Mouse (Mus musculus): ENCODE measurements around the gene Ppard. TPM values are rescaled to one million over a fixed set of nuclear protein-coding genes. Genes with fewer than 3 reads are reported as not detected.

Ppard gene
- total RNA-seq, 1 experiment from 2014 or later: 3.1 TPM

- no peak for ATAC-seq (replicated peaks; ENCODE audit: low read depth, poor library complexity, severe bottlenecking)
These were observed 19.8 kb downstream of the Ppard start for GRCm38 (mm10) chr17:28252281-28252648.

- ATAC-seq (replicated peaks; ENCODE audit: low read depth, poor library complexity, severe bottlenecking): no peak
These were observed 20.7 kb downstream of the Ppard start for GRCm38 (mm10) chr17:28253216-28253615.

GRCm38 (mm10) chr17:28254804-28255203, 22.3 kb downstream of the Ppard start:
- no peak for ATAC-seq (replicated peaks; ENCODE audit: low read depth, poor library complexity, severe bottlenecking)

- ATAC-seq (replicated peaks; ENCODE audit: low read depth, poor library complexity, severe bottlenecking): no peak
These were observed 23.2 kb downstream of the Ppard start for GRCm38 (mm10) chr17:28255651-28256050.

GRCm38 (mm10) chr17:28256651-28257328, 24.3 kb downstream of the Ppard start:
- peak; percentile 78 for ATAC-seq (replicated peaks; ENCODE audit: low read depth, poor library complexity, severe bottlenecking)

GRCm38 (mm10) chr17:28258325-28258724, 25.8 kb downstream of the Ppard start:
- no peak for ATAC-seq (replicated peaks; ENCODE audit: low read depth, poor library complexity, severe bottlenecking)

- ATAC-seq (replicated peaks; ENCODE audit: low read depth, poor library complexity, severe bottlenecking): no peak
These were observed 27.5 kb downstream of the Ppard start for GRCm38 (mm10) chr17:28259890-28260542.

- ATAC-seq (replicated peaks; ENCODE audit: low read depth, poor library complexity, severe bottlenecking): no peak
These were observed 28.0 kb downstream of the Ppard start for GRCm38 (mm10) chr17:28260543-28260909.

- ATAC-seq (replicated peaks; ENCODE audit: low read depth, poor library complexity, severe bottlenecking): no peak
These were observed 29.3 kb downstream of the Ppard start for GRCm38 (mm10) chr17:28261795-28262194.

GRCm38 (mm10) chr17:28263181-28263894, 30.8 kb downstream of the Ppard start:
- no peak for ATAC-seq (replicated peaks; ENCODE audit: low read depth, poor library complexity, severe bottlenecking)

- ATAC-seq (replicated peaks; ENCODE audit: low read depth, poor library complexity, severe bottlenecking): no peak
These were observed 34.8 kb downstream of the Ppard start for GRCm38 (mm10) chr17:28267251-28267650.

GRCm38 (mm10) chr17:28270165-28270564, 37.7 kb downstream of the Ppard start:
- ATAC-seq (replicated peaks; ENCODE audit: low read depth, poor library complexity, severe bottlenecking): no peak

- no peak for ATAC-seq (replicated peaks; ENCODE audit: low read depth, poor library complexity, severe bottlenecking)
These were observed 39.2 kb downstream of the Ppard start for GRCm38 (mm10) chr17:28271537-28272266.

- ATAC-seq (replicated peaks; ENCODE audit: low read depth, poor library complexity, severe bottlenecking): no peak
These were observed 39.8 kb downstream of the Ppard start for GRCm38 (mm10) chr17:28272281-28272680.

GRCm38 (mm10) chr17:28272837-28273236, 40.3 kb downstream of the Ppard start:
- no peak for ATAC-seq (replicated peaks; ENCODE audit: low read depth, poor library complexity, severe bottlenecking)

GRCm38 (mm10) chr17:28274739-28275138, 42.2 kb downstream of the Ppard start:
- ATAC-seq (replicated peaks; ENCODE audit: low read depth, poor library complexity, severe bottlenecking): no peak

GRCm38 (mm10) chr17:28277226-28277625, 44.7 kb downstream of the Ppard start:
- no peak for ATAC-seq (replicated peaks; ENCODE audit: low read depth, poor library complexity, severe bottlenecking)

- no peak for ATAC-seq (replicated peaks; ENCODE audit: low read depth, poor library complexity, severe bottlenecking)
These were observed 45.2 kb downstream of the Ppard start for GRCm38 (mm10) chr17:28277721-28278120.

GRCm38 (mm10) chr17:28278156-28278555, 45.7 kb downstream of the Ppard start:
- 0 out of 2 replicates have a peak, but pooled peaks have one; percentile 23 for ATAC-seq (replicated peaks; ENCODE audit: low read depth, poor library complexity, severe bottlenecking)

GRCm38 (mm10) chr17:28279236-28279635, 46.7 kb downstream of the Ppard start:
- no peak for ATAC-seq (replicated peaks; ENCODE audit: low read depth, poor library complexity, severe bottlenecking)

All from common myeloid progenitor, adult 5-6 weeks (primary cell).